Mouse (Mus musculus) kidney, adult 2 months (tissue): ENCODE data around the gene Cpeb2. TPM values are rescaled to one million over a fixed set of nuclear protein-coding genes. Genes with fewer than 3 reads are reported as not detected.

ENCODE experiments used
- DNase-seq: peaks from one replicate; pipeline ENCODE4 v3.0.0; 2021
- H3K27ac ChIP-seq: fragments of 200-500 bp; 2 replicates; pipeline ENCODE4 v1.5.1; 2012; ENCODE audit warnings: low read depth, low read length, control low read depth, inconsistent platforms; ENCODE audit not compliant: insufficient read depth
- H3K27me3 ChIP-seq: fragments of 200-500 bp; replicated peaks from 2 replicates; pipeline ENCODE4 v1.6.1; 2012; ENCODE audit warnings: mild to moderate bottlenecking, moderate library complexity, low read length, inconsistent platforms; ENCODE audit not compliant: control insufficient read depth, insufficient read depth
- H3K36me3 ChIP-seq: fragments of 200-500 bp; 2 replicates; pipeline ENCODE4 v1.6.1; 2012; ENCODE audit warnings: mild to moderate bottlenecking, moderate library complexity, low read length, inconsistent platforms; ENCODE audit not compliant: control insufficient read depth, insufficient read depth
- H3K4me1 ChIP-seq: fragments of 200-500 bp; 2 replicates; pipeline ENCODE4 v1.6.1; 2011; ENCODE audit warnings: low read length; ENCODE audit not compliant: control insufficient read depth, insufficient read depth
- H3K4me3 ChIP-seq: fragments of 200-500 bp; 2 replicates; pipeline ENCODE4 v1.5.1; 2011; ENCODE audit warnings: mild to moderate bottlenecking, low read depth, low read length, control low read depth; ENCODE audit not compliant: insufficient read depth
- CTCF ChIP-seq: fragments of 200-500 bp; conservative IDR thresholded peaks from 2 replicates; pipeline ENCODE4 v1.5.1; 2011; ENCODE audit warnings: low read depth, mild to moderate bottlenecking, control low read depth, low read length, moderate library complexity, mixed read lengths; ENCODE audit not compliant: insufficient read depth, insufficient read length
- POLR2A ChIP-seq: fragments of 200-500 bp; IDR thresholded peaks from one replicate; pipeline ENCODE4 v1.6.1; 2011; ENCODE audit warnings: low read depth, low read length, control low read depth
- WGBS: fragments of 180-500 bp; shearing (Covaris S2); methylation state at CpG from one replicate; pipeline ENCODE4 v1.1.7; 2018; 5-methylcytosine and 5-hydroxymethylcytosine counted together
- polyA plus RNA-seq: library from polyadenylated mRNA; depleted of rRNA; stranded (reverse); fragments of >200 nt; gene quantifications from 2 replicates; pipeline ENCODE4 v1.2.3, GENCODE M21; 2012

Cpeb2 gene
- polyA plus RNA-seq, 1 experiment: 5.9 TPM

GRCm38 (mm10) chr5:43232149-43232479, 856 bp upstream of the Cpeb2 start:
- Histone ChIP-seq H3K27me3 (no peaks in the 10 kb centered on the region), H3K4me3 (peak overlapping the region; percentile 88), H3K4me1 (peaks cover 6% of the 10 kb centered on the region; the same call in 1 of the 2 replicates), H3K36me3 (no peaks in the 10 kb centered on the region), H3K27ac (peak overlapping the region; percentile 95)
- WGBS: 3% methylated on average over 6 of the region's 6 CpGs
- DNase-seq: no peak
- TF ChIP-seq CTCF (no peak), POLR2A (no peak)

GRCm38 (mm10) chr5:43233316-43234181, 579 bp downstream of the Cpeb2 start:
- WGBS: 1% methylated on average over 93 of the region's 101 CpGs
- H3K36me3 ChIP-seq: no peaks in the 10 kb centered on the region; the same call in 1 of the 2 replicates
- DNase-seq: peak; percentile 93

GRCm38 (mm10) chr5:43234321-43235185, 1.6 kb downstream of the Cpeb2 start:
- WGBS: under 1% methylated on average over 108 of the region's 113 CpGs
- H3K4me1 ChIP-seq: peaks cover 6% of the 10 kb centered on the region; the same call in 1 of the 2 replicates
- H3K4me3 ChIP-seq: peak overlapping the region; percentile 88
- peak overlapping the region; percentile 95 for H3K27ac ChIP-seq
- no peaks in the 10 kb centered on the region for H3K27me3 ChIP-seq
- peak; percentile 46 for DNase-seq
- TF ChIP-seq POLR2A (no peak), CTCF (no peak)
- H3K36me3 ChIP-seq: no peaks in the 10 kb centered on the region; the same call in 1 of the 2 replicates

More at GRCm38 (mm10) chr5:43233316-43234181, 579 bp downstream of the Cpeb2 start:
- TF ChIP-seq CTCF: no peak
- TF ChIP-seq POLR2A: peak; percentile 61
- Histone ChIP-seq H3K4me3 (peak overlapping the region; percentile 88), H3K27me3 (no peaks in the 10 kb centered on the region), H3K27ac (peak overlapping the region; percentile 95), H3K4me1 (peaks cover 6% of the 10 kb centered on the region; the same call in 1 of the 2 replicates)

GRCm38 (mm10) chr5:43235186-43235785, 2.3 kb downstream of the Cpeb2 start:
- TF ChIP-seq POLR2A (no peak), CTCF (no peak)
- 1% methylated on average over 27 of the region's 27 CpGs for WGBS
- Histone ChIP-seq H3K4me3 (peak overlapping the region; percentile 88), H3K4me1 (peaks cover 6% of the 10 kb centered on the region; the same call in 1 of the 2 replicates), H3K27me3 (no peaks in the 10 kb centered on the region), H3K27ac (peak overlapping the region; percentile 95), H3K36me3 (no peaks in the 10 kb centered on the region; the same call in 1 of the 2 replicates)
- DNase-seq: peak; percentile 59

- Histone ChIP-seq H3K36me3 (peaks cover 3% of the 10 kb centered on the region), H3K27me3 (no peaks in the 10 kb centered on the region), H3K27ac (peak overlapping the region; percentile 76), H3K4me1 (peaks cover 5% of the 10 kb centered on the region; the same call in 1 of the 2 replicates), H3K4me3 (peak overlapping the region; percentile 88)
- DNase-seq: peak; percentile 52
- no peak for TF ChIP-seq POLR2A
- no peak for TF ChIP-seq CTCF
- 20% methylated on average over 5 of the region's 5 CpGs for WGBS
Measured at GRCm38 (mm10) chr5:43235997-43236396, 3.0 kb downstream of the Cpeb2 start.

GRCm38 (mm10) chr5:43236476-43236875, 3.5 kb downstream of the Cpeb2 start:
- Histone ChIP-seq H3K4me1 (peaks cover 2% of the 10 kb centered on the region; the same call in 1 of the 2 replicates), H3K36me3 (peaks cover 4% of the 10 kb centered on the region), H3K4me3 (no peak overlapping the region), H3K27me3 (no peaks in the 10 kb centered on the region), H3K27ac (no peak overlapping the region)
- DNase-seq: no peak
- TF ChIP-seq CTCF: no peak
- no peak for TF ChIP-seq POLR2A
- WGBS: 38% methylated on average over 3 of the region's 3 CpGs
